Mouse (Mus musculus) midbrain, embryonic 14.5 days (tissue): ENCODE results near the gene Def8. TPM values are rescaled to one million over a fixed set of nuclear protein-coding genes. Genes with fewer than 3 reads are reported as not detected.
"Not testable (repeated sequence)": the region's sequence is repeated elsewhere in the genome, so short reads cannot be mapped to it uniquely, and the experiment has no call there.

Source experiments
- ATAC-seq: fragments of 200-750 bp; cut with Nextera tagmentation; 2 replicates; pipeline ENCODE4 v1.8.0; 2017; ENCODE audit warnings: moderate number of reproducible peaks, moderate library complexity; ENCODE audit not compliant: low FRiP score, low TSS enrichment
- DNase-seq: peaks from one replicate; pipeline ENCODE4 v3.0.0-alpha.2; 2015
- H3K27ac ChIP-seq: fragments of 300-500 bp; sonication (generic); replicated peaks from 2 replicates; pipeline ENCODE4 v1.5.1; 2014; ENCODE audit warnings: mild to moderate bottlenecking, low read depth, low read length, moderate library complexity
- H3K27me3 ChIP-seq: fragments of 300-500 bp; sonication (generic); 2 replicates; pipeline ENCODE4 v1.6.1; 2014; ENCODE audit warnings: low read length, control low read depth, mixed read lengths; ENCODE audit not compliant: control insufficient read depth, insufficient read depth
- H3K36me3 ChIP-seq: fragments of 300-500 bp; sonication (generic); 2 replicates; pipeline ENCODE4 v1.6.1; 2014; ENCODE audit warnings: low read length, control low read depth; ENCODE audit not compliant: control insufficient read depth, insufficient read depth
- H3K4me1 ChIP-seq: fragments of 300-500 bp; sonication (generic); 2 replicates; pipeline ENCODE4 v1.6.1; 2014; ENCODE audit warnings: mild to moderate bottlenecking, antibody characterized with exemption, low read length, control low read depth; ENCODE audit not compliant: control insufficient read depth, insufficient read depth
- H3K4me2 ChIP-seq: fragments of 300-500 bp; sonication (generic); 2 replicates; pipeline ENCODE4 v1.6.1; 2014; ENCODE audit warnings: mild to moderate bottlenecking, low read length, moderate library complexity
- H3K4me3 ChIP-seq: fragments of 300-500 bp; sonication (generic); replicated peaks from 2 replicates; pipeline ENCODE4 v1.5.1; 2014; ENCODE audit warnings: low read depth, low read length
- H3K9ac ChIP-seq: fragments of 300-500 bp; sonication (generic); replicated peaks from 2 replicates; pipeline ENCODE4 v1.6.1; 2014; ENCODE audit warnings: mild to moderate bottlenecking, low read length, moderate library complexity
- H3K9me3 ChIP-seq: fragments of 300-500 bp; sonication (generic); 2 replicates; pipeline ENCODE4 v1.6.1; 2016; ENCODE audit warnings: low read length, control low read depth, mixed read lengths; ENCODE audit not compliant: control insufficient read depth
- WGBS: fragments of 180-500 bp; shearing (Covaris S2); extraction: QIAGEN DNeasy Blood & Tissue Kit; methylation state at CpG from one replicate; pipeline ENCODE4 v1.1.7; 2014; 5-methylcytosine and 5-hydroxymethylcytosine counted together
- polyA plus RNA-seq: library from polyadenylated mRNA; unstranded; fragments of >200 nt; fragmentation: Nextera tagmentation; extraction: Ambion mirVana; gene quantifications from 2 replicates; pipeline ENCODE4 v1.2.1, GENCODE M21; 2014

Gene Def8
- polyA plus RNA-seq, 1 experiment from 2014 or later, result 48.2 TPM

DNA sequence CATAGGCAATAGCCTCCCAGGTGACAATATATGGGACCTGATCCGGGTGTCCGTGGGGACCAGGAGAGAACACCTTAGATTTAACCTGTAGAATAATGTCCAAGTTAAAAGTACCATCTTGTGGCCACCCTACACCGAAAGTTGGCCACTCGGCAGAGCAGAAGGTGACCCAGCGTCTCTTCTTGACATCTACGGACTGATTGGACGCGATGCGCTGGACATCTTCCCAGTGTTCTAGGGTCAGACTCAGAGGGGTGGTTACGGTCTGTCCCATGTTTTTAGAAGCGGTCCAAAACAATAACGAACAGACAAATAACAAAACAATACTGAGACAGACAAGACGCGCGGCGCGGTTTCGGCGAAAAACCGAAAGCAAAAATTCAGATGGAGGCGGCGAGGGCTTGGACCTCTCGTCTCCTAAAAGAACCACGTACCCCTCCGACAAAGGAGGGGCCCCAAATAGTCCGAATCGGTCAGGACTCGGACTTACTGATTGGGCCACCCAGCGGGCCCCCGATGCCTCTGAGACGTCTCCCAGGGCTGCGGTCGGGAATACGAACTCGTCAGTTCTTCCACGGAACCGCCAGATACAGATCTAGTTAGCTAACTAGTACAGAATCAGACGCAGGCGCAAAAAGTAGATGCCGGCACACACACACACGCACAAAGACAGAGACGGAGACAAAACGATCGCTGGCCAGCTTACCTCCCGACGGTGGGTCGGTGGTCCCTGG is 10.1 kb downstream of the Def8 start:
- H3K9ac ChIP-seq, H3K27ac ChIP-seq, ATAC-seq, DNase-seq, H3K4me2 ChIP-seq, H3K4me1 ChIP-seq, H3K4me3 ChIP-seq, H3K27me3 ChIP-seq, H3K36me3 ChIP-seq: not testable (repeated sequence)
- WGBS, result 97% methylated on average over 42 of the region's 47 CpGs
- peaks cover 22% of the 10 kb centered on the region for H3K9me3 ChIP-seq

DNA sequence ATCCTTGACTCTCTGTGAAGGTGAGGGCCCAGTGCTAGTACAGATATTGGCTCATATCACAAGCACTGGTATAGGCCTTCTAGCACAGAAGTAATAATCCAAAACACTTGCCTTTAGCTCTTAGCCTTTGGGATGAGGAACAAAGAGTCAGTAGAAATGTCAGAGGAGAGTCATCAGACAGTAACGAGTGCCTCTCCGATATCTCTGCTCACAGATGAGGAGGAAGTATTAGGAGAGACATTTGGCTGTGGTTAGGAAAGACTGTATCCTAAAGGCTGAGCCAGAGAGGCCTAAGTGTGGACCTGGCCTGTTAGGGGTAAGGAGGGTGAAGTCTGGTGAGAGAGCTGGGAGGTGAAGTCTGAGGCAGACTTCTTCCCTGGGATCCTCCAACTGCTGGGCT is 18.5 kb downstream of the Def8 start:
- WGBS, result 93% methylated on average over 2 of the region's 2 CpGs
- no peaks in the 10 kb centered on the region for H3K27me3 ChIP-seq
- no peak overlapping the region for H3K4me3 ChIP-seq
- H3K9ac ChIP-seq, result no peak overlapping the region
- peaks cover 8% of the 10 kb centered on the region; the same call in 1 of the 2 replicates for H3K4me1 ChIP-seq
- no peak overlapping the region for H3K4me2 ChIP-seq
- H3K36me3 ChIP-seq, result no peaks in the 10 kb centered on the region
- H3K27ac ChIP-seq, result no peak overlapping the region
- DNase-seq (no peak), ATAC-seq (no peak)
- no peaks in the 10 kb centered on the region for H3K9me3 ChIP-seq

DNA sequence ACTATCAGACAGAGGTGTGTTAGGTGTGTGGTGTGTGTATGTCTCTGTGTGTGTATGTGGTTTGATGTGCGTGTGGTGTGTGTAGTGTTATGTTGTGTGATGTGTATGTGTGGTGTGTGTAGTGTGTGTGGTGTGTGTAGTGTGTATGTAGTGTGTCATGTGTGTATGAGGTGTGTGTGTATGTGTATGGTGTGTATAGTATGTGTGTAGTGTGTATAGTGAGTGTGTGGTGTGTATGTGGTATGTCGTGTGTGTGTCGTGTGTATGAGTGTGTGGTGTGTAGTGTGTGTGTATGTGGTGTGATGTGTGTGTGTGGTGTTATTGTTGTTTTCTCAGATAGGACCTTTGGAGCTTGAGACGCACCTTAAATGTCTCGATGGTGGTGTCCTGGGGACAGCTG is 19.0 kb downstream of the Def8 start:
- Histone ChIP-seq H3K9ac (0 out of 2 replicates have a peak overlapping the region, but pooled peaks have one; percentile 80), H3K4me3 (peak overlapping the region; percentile 62; the same call in 1 of the 2 replicates), H3K36me3 (no peaks in the 10 kb centered on the region), H3K27me3 (no peaks in the 10 kb centered on the region), H3K4me2 (peak overlapping the region; percentile 65; the same call in 1 of the 2 replicates), H3K9me3 (no peaks in the 10 kb centered on the region), H3K4me1 (peaks cover 8% of the 10 kb centered on the region; the same call in 1 of the 2 replicates), H3K27ac (no peak overlapping the region)
- no peak for DNase-seq
- WGBS, result 89% methylated on average over 5 of the region's 5 CpGs
- ATAC-seq, result no peak

DNA sequence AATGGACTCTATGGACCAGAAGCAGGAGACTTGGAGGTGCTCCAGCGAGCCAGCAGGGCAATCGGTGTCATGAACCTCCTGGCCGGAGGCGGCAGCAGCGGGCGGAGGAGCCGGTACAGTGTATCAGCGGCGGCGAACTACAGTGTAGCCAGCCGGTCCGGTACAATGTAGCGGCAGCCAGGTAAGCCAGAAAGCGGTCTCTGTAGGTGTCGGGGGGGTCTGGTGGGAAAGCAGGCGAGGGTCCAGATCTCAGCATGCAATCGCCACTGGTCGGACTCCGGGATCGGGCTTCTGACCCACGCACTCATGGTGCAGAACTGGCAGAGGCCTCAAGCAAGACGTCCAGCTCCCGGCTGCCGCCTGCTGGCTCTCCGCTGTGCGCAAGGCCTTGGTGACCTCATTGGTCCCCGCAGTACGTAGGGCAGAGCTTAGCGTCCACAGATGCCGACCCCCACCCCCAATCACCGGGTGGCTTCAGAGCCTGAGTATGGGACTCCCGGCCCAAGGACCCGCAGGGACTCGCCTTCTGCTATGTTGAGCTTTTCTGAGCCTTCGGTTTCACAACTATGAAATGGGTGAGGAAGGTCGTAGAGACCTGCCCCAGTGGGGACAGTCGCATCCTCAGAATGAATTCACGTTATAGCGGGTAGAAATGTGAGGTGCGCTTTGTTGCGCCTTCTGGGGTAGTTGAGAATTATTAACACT is 19.7 kb downstream of the Def8 start:
- Histone ChIP-seq H3K36me3 (no peaks in the 10 kb centered on the region), H3K4me2 (peak overlapping the region; percentile 65), H3K4me1 (peaks cover 8% of the 10 kb centered on the region; the same call in 1 of the 2 replicates), H3K9me3 (no peaks in the 10 kb centered on the region), H3K9ac (peak overlapping the region; percentile 80), H3K4me3 (peak overlapping the region; percentile 62), H3K27me3 (no peaks in the 10 kb centered on the region), H3K27ac (peak overlapping the region; percentile 87)
- under 1% methylated on average over 41 of the region's 41 CpGs for WGBS
- ATAC-seq (peak; percentile 95), DNase-seq (peak; percentile 93)

DNA sequence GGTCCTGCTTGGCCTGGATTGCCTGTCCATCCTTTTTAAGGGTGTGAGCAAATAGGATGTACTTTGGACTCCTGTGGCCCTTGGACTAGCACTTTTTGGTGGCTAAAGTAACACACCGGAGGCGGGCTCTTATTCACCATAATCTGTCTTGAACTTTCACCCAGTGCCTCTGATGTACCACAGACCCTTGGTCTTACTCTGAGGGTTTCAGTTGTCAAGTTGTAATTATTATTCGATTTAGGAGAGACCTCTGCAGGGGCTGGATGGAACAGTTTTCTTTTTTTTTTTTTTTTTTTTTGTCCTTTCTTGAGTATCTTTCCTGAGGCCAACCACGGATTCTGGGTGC is 20.2 kb downstream of the Def8 start:
- H3K9ac ChIP-seq, result peak overlapping the region; percentile 80
- no peak for DNase-seq
- no peak for ATAC-seq
- peak overlapping the region; percentile 65 for H3K4me2 ChIP-seq
- peaks cover 8% of the 10 kb centered on the region; the same call in 1 of the 2 replicates for H3K4me1 ChIP-seq
- no peaks in the 10 kb centered on the region for H3K27me3 ChIP-seq
- H3K27ac ChIP-seq, result peak overlapping the region; percentile 87
- peak overlapping the region; percentile 62 for H3K4me3 ChIP-seq
- 26% methylated on average over 4 of the region's 4 CpGs for WGBS
- H3K36me3 ChIP-seq, result no peaks in the 10 kb centered on the region
- H3K9me3 ChIP-seq, result no peaks in the 10 kb centered on the region

DNA sequence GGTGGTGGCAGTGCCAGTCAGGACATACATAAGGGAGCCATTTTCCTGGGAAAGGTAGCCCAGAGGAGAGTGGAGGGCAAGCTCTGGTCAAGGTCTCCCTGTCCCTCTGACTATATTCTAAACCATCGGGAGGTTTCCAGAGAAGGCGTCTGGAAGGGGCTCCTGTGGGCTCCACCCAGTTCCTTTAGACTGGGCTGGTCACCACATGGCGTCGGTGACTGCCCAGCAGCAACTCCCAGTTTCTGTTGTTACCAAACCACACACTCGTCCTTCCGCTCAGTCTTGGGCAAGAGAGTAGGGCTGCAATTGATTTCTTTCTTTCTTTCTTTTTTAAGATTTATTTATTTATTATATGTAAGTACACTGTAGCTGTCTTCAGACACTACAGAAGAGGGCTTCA is 20.8 kb downstream of the Def8 start:
- Histone ChIP-seq H3K4me3 (peak overlapping the region; percentile 62; the same call in 1 of the 2 replicates), H3K4me2 (peak overlapping the region; percentile 65), H3K9ac (peak overlapping the region; percentile 80; the same call in 1 of the 2 replicates), H3K4me1 (peaks cover 8% of the 10 kb centered on the region; the same call in 1 of the 2 replicates), H3K27me3 (no peaks in the 10 kb centered on the region), H3K27ac (no peak overlapping the region), H3K36me3 (peaks cover 5% of the 10 kb centered on the region; the same call in 1 of the 2 replicates), H3K9me3 (no peaks in the 10 kb centered on the region)
- WGBS, result 91% methylated on average over 6 of the region's 6 CpGs
- DNase-seq, result no peak
- no peak for ATAC-seq

DNA sequence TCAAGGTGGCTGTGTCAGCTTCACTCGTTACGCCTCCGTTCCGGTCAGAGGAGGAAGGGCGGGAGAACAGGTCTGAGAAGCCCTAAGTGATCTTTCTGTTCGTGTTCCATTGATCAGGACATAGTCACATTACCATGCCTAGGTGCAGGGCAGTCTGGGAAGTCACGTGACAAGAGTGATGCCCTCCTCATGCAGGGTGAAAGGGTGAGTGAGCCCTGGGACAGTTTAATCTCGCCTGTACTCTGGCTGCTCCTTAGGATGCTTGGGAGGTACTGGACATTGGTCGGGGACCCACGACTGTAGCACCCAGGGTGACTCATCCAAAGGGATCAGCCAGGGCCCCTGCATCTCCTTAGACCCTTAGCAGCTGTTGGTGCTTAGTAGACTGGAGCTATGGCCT is 22.7 kb downstream of the Def8 start:
- no peak for DNase-seq
- ATAC-seq, result no peak
- 91% methylated on average over 10 of the region's 10 CpGs for WGBS
- Histone ChIP-seq H3K27me3 (no peaks in the 10 kb centered on the region), H3K9ac (no peak overlapping the region), H3K36me3 (peaks cover 15% of the 10 kb centered on the region), H3K9me3 (no peaks in the 10 kb centered on the region), H3K4me1 (peaks cover 8% of the 10 kb centered on the region; the same call in 1 of the 2 replicates), H3K27ac (no peak overlapping the region), H3K4me3 (no peak overlapping the region), H3K4me2 (no peak overlapping the region)

DNA sequence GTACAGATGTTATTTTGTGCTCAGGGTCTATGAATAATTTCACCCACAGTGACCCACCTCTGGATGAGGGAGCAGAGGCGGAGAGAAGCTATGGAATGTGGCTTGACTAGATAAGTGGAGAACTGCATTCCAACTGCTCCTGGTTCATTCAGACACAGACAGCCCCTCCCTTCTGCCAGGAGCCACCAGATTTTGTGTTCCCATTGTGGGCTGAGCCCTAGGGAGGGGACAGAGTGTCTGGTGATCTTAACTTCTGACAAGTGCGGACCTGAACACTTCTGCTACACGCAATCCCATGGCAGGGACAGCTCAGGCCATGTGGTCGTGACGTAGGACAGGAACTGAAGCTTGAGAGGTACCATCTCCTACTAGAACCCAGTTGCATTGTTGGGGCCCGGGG is 23.5 kb downstream of the Def8 start:
- no peak overlapping the region for H3K4me2 ChIP-seq
- H3K9me3 ChIP-seq, result no peaks in the 10 kb centered on the region
- H3K4me3 ChIP-seq, result no peak overlapping the region
- ATAC-seq (no peak), DNase-seq (no peak)
- H3K9ac ChIP-seq, result no peak overlapping the region
- WGBS, result 94% methylated on average over 6 of the region's 6 CpGs
- H3K36me3 ChIP-seq, result peaks cover 21% of the 10 kb centered on the region
- H3K4me1 ChIP-seq, result peaks cover 8% of the 10 kb centered on the region; the same call in 1 of the 2 replicates
- no peaks in the 10 kb centered on the region for H3K27me3 ChIP-seq
- no peak overlapping the region for H3K27ac ChIP-seq
